Mouse (Mus musculus): Measurements from ENCODE around the gene Lcn6.
A peak's percentile ranks its signal among the peaks of the same experiment; 100 is the strongest.
"Not testable (repeated sequence)": the region's sequence is repeated elsewhere in the genome, so short reads cannot be mapped to it uniquely, and the experiment has no call there.

Gene Lcn6

GRCm38 (mm10) chr2:25706643-25707481 is 30.3 kb downstream of the Lcn6 start, which contains the start of gene Bmyc:
Gene Bmyc, plus strand, starts transcription at chr2:25706739.
- peak; percentile 92 to 95 for DNase-seq

GRCm38 (mm10) chr2:25708121-25708520 is 31.5 kb downstream of the Lcn6 start:
- peak; percentile 75 to 79 for DNase-seq

- DNase-seq, result not testable (repeated sequence)
These were observed 32.5 kb downstream of the Lcn6 start for GRCm38 (mm10) chr2:25709056-25709455.

- peak in 1 of 2 experiments; percentile 22 for DNase-seq
These were observed 33.2 kb downstream of the Lcn6 start for GRCm38 (mm10) chr2:25709791-25710190.

- DNase-seq, result not testable (repeated sequence)
These were observed 35.1 kb downstream of the Lcn6 start for GRCm38 (mm10) chr2:25711641-25712040.

GRCm38 (mm10) chr2:25717222-25717621 is 40.6 kb downstream of the Lcn6 start:
- DNase-seq, result no peak
